Mouse (Mus musculus) testis, postnatal 14 days (tissue): ENCODE data around the gene Wdr93.
A peak's percentile ranks its signal among the peaks of the same experiment; 100 is the strongest.

ENCODE experiments used
- DNase-seq: peaks from one replicate; pipeline ENCODE4 v3.0.0; 2021; ENCODE audit warnings: low spot score

Wdr93 gene

DNA sequence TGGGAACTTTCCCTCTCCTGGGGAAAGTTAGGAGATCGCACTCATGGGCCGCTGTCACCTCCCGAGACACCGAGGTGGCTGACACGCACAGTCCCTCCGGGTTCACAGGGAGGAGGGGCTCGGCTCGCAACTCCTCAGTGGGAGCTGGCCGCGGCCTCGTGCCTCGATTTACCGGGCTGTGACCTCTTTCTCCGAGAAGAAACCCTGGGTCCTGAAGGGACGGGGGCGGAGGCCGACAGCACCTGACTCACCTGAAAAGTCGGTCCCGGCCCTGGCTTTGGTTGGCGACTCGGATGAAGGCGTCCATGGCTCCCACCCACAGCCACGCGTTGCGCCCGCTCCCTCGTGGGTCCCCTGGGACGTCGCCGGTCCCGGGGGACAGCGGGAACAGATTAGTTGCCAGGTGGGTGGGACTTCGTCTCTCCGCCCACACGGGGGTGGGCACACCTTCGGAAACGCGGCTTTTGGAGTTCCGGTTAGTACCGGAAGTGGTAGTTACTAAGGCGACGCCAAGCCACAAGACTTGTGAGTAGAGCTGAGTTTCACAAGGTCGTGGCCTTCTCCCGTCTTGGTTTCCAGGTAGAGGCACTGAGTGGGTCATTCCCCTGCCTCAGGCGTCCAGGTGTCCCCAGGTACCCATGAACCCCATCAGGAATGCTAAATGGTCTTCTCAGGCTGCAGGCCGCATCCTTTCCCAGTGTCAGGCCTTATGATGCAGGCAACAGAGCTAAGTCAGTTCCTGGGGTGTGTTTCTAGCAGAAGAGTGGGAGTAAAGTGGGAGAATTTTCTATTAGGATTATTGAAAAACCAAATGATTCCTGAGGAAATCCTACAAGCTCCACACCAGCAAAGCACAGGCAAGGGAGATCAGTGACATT is at the start of gene Wdr93, which contains the start of gene Pex11a:
Wdr93 (plus strand) TSS at position 505 of the 878 bp plus-strand sequence.
Pex11a (minus strand) TSS at position 473 of the 878 bp plus-strand sequence.
- DNase-seq: peak; percentile 88

DNA sequence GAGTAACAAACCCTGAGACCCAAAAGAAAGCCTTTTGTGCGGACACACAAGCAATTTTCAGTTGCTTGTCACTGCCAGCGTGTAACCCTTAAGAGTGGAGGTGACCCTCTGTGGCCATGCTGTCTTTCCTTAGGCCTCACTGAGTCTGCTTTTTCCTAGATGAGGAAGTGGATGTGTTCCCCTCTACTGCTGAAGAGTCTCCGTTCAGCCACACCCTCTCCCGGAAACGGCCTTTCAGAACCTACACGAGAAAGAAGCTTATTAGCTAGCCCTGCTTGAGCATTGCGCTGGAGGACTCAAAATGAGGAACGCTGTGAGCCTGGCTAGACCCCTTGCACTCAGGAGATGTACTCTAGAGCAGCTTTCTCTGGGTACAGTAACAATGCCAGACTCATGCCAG is 46.5 kb upstream of the Wdr93 start:
- no peak for DNase-seq

DNA sequence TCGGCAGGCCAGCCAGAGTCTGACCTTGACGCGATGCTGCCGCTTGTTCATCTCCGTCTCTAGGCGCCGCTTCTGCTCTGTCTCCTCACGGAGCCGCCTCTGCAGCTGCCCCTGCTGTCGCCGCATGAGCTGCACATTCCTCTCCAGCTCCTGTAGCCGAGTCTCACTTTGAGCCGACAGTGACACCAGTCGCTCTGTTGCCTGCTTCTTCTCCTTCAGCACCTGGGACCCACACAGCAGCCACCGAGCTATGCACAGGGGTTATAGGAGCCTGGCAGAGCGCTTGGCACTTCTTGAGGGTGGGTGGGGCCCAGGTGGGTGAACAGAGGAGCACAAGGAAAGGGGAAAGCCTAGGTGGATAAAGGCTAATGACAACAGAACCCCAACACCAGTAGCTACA is 40.2 kb upstream of the Wdr93 start:
- DNase-seq: no peak

DNA sequence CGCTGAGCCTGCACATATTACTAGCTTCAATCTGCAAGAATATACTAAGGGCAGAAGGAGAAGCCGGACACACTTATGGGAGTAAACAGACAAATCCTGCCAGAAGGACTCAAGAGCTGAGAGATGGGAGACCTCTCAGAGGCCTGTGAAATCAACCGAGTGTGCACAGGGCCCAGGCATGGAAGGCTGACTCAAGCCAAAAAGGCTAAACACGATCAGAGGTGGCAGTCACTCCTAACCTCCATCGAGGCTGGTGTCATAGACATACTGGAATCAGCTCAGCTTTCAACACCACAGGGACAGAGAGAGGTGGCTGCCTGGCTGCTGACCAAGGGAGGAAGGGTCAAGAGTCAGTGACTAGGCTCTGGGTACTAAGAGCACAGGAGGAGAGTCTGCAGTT is 37.8 kb upstream of the Wdr93 start:
- no peak for DNase-seq

DNA sequence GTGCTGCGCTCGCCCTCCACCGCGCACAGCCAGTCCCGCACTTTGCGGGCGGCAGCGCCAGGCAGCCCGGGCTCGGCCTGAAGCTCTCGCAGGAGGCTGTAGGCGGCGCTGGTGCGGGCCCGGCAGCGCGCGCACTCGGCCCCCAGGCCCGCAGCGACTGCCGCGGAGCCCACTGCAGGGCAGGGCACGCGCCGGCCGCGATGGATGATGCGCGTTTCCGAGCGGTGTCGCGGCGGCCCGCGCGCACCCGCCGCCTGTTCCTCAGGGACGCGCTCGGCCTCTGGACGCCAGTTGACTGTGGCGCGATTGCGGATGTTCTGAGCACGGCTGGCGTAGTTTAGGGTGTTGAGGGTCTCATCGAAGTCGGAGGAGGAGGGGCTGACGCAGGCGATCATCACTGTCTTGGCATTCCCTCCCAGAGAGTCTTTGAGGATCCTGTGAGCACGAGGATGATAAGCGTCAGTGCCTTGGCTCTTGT is 32.8 kb upstream of the Wdr93 start:
- DNase-seq: peak; percentile 57

DNA sequence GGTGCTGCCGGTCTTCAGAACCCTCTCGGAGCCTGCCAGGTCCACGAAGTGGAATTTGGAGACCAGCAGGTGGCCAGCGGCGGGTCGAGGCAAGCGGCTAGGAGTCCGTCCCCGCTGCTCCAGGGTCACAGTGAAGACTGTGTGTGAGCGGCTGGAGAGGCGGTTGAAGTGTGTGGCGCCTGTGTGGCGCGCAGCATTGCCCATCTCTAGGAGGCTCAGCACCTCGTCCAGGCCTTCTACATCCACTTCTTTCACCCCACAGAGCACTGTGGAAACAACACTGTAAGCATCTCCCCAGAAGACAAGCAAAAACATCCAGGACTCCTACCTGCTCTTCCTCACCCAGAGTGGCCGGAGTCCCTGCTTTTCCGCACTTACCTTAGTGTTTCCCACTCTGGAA is 32.1 kb upstream of the Wdr93 start:
- DNase-seq: no peak

DNA sequence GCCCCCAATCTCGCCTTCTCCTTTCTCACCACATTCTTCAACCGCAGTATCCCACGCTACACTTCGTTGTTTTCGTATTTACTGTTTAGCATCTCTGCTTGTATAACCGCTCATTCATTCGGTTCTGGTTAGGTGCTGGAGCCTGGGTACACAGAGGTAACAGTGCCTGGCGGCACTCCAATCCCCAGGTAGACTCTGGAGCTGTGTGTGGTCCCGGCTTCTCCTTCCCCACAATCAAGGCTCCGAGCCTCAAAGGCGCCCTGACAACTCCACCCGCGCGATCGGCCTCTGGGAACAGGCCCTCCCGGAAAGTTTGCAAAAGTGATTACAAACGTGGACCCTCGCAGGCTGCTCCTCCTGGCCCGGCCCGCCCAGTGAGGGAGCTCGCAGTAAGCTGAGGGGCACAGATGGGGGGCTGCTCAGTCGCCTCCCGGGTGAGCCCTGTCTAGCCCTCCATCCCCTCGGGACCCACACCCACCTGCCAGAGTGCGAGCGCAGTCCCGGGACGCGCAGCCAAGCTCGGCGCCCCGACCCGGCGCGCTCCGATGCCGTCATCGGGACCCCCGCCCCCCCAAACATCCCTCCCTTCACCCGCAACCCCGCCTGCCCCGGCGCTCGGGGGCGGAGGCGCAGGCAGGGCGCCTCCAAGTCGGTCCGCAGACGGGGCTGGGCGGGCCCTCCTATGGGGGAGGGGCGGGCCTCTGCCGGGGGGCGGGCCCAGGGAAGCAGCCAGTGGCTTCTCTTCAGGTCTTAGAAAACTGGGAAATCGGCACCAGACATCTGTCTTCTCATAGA is 27.6 kb upstream of the Wdr93 start, which contains the start of gene Kif7:
Kif7 (minus strand) TSS at position 534 of the 795 bp plus-strand sequence.
- DNase-seq: peak; percentile 85

DNA sequence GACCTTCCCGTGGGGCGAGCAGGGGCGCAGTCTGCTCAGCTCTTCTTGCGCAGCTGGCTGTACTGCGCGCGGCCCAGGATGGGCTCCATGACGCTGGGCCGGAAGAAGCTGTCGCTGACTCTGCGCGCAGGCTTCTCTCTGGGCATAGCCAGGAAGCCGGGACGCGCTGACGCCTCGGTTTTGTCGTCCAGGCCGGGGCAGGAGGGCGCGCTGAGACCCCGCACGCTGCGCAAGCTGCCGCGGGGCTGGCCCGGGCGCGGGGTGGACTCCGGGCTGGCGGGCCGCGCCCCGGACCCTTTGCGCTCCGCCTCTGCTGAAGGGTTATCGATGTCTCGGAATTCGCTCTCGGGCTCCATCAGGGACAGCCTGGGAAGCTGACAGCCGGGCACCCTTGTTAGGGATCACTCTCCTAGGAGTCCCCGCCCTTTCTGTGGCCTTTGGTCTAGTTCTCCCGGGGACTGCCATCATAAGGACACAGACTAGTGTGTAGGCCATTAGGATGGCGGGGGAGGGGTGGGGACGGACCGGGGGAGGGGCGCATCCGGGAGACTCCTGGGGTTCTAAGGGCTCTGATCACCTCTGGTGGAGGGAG is 21.5 kb upstream of the Wdr93 start:
- peak; percentile 46 for DNase-seq

DNA sequence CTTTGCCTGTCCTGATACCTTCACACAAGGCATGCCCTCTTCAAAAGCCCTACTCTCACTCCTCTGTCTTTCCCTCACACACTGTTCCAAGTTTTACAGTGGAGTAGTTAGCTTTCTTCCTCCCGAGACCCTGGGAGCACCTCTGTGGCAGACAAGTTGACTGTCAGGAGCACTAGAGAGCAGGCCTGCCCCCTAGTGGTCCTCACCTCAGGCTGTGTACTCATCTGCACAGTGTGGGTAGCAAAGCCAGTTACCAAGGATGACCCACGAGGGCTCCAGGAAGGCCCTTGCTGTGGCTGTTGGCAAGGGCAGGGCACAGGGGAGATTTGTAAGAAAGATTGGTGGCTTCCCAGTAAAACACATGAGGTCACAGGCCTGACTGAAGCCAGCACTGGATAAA is 15.9 kb upstream of the Wdr93 start:
- DNase-seq: no peak

DNA sequence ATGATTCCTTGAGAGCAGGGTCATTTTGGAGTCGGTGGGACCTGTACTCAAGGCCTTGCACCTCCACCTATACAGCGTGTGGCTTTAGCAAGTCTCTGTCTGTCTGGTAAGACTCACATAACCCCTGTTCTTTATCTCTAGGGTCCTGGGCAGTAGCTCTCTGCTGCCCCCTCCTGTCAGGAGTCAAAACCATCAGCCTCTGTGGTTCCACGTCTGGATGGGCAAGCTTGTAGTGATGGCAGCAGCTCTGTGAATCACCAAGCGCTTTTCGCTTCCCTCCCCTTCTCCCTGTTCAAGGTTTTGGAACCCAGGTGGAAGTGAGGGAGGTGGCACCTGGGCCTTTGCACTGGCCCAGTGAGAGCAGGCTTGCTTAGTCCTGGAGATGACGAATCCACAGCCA is 14.7 kb upstream of the Wdr93 start:
- no peak for DNase-seq

DNA sequence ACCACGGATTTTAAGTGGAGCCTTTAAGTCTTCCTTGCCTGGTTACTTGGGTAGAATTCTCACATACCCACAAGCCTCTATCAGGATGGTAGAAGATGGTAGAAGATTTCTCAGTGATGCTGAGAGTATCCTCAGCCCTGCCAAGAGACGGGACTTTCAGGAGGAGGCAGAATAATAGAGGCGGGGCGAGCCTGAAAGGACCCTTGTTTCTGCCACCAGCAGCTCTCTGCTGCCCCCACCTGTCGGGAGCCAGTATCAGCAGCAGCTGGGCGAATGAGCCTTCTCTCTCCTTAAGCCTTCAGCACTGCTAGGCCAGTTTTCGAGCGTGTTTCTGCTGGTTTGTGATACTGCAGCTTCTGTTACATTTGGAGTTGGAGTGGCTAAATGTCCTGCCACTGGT is 13.8 kb upstream of the Wdr93 start:
- DNase-seq: peak; percentile 58

DNA sequence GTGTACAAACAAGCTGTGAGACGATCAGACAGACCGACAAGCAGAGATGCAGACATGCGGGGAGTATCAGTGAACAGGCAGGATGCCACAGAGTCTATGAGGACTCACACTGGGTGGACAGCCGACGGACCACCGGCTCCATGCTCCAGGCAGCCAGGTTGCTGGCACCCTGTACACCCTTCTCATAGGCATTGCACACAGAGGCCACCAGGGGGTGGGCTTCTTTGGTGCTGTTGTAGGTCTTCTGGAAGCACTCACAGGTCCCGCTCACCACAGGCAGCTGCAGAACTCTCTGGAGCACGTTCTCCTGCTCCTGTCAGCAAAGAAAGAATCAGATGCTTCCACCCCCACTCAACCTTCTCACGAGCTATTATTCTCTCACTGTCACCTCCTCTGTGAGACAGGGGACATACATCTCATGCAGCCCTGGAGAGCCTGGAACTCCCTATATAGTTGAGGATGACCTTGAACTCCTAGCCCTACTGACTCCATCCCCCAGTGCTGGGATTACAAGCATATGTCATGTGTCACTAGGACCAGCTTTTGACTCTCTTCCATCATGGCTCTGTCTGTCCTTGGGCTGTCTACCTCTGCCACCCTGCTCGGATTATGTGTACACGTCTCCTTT is 13.1 kb upstream of the Wdr93 start:
- DNase-seq: no peak

DNA sequence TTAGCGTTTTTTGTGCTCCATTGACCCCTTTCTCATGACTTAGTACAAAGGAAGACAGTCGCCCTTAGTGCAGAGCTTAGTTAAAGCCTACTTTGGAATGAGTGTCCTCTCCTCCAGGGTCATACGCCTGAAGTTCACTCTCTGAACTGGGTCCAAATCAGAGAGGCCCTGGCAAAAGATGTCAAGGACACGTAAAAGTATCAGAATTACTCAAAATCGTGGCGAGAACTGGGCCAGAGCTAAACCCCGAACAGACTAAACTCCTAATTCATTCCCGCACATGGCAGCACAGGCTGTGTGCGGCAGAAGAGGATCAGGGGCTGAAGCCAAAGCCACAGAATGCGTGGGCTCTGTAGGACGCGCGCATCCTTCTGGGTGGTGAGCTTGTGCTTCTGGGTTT is 11.5 kb upstream of the Wdr93 start:
- DNase-seq: no peak

DNA sequence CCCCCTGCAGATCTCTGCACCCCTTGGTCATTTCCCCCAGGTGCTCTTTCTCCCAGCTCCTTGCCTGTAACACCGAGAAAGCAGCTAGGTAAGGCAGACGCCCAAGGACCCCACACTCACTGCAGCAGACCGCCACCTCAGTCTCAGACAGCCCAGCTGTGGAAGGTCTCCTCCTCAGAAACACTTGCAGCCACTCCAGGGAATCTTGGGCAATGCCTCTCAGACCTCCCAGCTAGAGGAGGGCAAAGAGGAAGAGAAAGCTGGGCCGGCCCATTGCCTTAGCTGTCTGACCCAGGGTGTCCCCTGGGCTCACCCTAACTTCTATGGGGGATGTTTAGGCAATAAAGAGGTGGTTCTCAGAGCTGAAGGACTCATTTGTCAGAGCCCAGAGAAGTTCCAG is 10.3 kb upstream of the Wdr93 start, which contains the start of gene Plin1:
Plin1 (minus strand) TSS at position 282 of the 400 bp plus-strand sequence.
- DNase-seq: no peak

DNA sequence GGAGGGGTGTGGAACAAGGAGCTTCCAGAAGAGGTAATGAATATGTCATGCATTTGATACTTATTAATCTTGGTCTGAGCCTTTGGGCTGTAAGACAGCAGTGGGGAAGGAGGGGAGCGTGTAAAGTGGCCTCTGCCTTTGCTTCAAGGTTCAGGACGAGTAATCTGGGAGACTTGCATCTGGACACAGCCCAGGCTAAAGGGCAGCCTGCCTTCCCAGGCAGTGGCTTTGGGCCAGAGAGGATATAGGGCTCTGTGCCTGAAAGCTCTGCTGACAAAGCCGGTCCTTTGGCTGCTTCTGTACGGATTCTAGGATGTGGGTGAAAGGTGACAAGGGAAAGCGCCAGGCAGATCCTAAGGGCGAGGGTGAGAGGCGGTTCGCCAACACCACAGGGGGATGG is 8.4 kb upstream of the Wdr93 start:
- peak; percentile 60 for DNase-seq

DNA sequence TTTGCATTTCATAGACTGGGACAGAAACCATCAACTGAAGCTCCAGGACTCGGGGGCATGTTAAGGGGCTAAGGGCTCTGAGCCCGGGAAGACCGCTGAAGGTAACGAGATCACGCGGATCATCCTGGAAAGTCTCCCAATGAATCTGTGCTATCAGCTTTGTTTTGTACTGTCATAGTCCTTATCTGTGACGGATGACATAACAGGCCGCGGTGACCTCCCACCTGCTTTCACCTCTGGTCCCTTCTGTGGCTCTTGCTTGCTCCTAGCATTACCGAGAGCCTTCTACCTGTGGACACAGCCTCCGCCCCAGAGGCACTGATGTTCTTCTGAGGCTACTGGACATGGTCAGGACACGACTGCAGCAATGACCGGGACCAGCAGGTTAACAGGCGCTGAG is 6.5 kb upstream of the Wdr93 start:
- DNase-seq: no peak

DNA sequence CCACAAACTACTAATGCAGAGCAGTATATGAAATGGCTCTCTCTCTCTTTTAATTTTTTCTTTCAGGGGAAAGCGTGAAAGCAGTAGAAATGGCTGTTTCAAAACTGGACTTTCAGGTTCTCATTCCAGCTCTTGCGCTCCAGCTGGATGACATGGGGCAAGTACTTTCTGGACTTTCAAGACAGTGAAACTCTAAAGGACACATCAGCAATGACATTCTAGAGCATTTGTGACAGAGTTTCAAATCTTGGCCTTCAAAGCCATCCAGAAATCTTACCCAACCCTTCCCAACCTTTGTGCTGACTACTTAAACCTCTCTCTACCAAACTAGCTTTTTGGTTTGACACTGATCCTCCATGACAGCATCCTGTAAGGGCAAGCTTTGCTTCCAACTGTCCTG is 4.0 kb upstream of the Wdr93 start:
- no peak for DNase-seq

DNA sequence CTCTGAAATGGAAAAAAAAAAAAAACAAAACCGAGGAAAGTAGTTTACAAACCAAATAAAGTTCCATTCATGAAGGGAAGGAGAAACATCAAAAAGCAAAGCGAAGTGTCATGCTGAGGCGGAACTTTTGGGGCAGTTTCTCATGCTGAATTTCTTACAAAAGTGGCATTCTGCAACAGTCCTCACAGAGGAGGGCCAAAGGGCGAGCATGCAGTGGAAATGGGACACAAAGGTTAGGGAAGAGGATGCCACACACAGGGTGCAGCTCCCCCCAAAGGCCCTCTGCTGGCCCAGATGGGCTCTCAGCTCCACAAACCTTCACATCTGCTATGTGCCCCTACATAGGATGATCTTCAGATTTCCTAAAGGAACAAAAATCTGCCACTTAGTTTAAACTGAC is 2.7 kb upstream of the Wdr93 start:
- no peak for DNase-seq

DNA sequence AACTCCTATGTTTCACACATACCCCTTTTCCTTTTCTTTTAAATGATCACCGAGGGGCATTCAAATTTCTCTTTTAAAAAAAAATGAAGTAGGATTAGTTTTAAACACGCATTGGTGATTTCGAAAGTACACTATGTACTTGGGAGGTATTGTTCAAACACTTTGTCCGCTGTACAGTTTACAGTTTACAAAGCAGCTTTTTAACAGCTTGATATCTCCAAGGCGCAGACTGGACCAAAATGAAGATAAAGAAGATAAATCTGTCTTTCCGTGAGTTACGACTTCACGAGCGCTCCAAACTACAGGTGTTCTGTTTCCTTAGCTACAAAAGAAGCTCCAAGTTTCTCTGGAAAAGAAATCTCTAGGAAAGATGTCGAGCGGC is 695 bp upstream of the Wdr93 start:
- DNase-seq: no peak

DNA sequence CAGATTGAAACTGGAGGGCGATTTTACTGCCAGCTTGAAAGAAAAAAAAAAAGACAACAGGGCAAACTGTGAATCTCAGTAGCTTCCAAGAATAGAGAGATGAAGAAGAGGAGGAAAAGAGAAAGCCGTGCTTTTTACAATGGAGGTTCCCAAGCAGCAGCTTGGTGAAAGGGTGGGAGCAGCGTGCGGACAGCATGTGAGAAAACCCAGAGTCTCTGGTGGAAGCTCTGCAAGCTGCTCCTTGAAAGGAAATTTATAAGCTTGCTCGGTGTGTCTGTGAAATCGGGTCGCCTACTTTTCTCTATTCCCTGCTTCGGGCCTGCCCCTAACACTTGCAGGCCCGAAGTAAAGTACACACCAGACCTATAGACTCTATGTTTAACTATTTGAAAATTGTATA is 1.1 kb downstream of the Wdr93 start:
- no peak for DNase-seq

DNA sequence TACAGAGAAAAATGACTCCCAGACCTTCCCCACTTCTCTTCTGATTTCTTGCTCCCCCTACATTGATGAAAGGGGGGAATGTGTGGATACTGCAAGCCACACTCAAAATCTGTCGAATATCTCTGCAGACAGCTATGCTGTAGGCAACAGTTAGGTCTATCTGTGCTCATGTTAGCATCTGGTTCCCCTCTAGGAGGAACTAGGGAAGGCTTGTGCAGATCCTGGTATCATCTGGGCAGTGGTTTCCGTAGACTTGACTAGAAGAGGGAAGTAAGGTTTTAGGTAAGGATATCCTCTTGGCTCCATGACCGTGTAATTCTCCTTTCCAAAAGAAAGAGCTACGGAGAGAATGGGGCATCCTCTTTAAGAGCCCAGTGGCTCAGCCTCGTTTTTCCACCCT is 1.6 kb downstream of the Wdr93 start:
- DNase-seq: no peak

DNA sequence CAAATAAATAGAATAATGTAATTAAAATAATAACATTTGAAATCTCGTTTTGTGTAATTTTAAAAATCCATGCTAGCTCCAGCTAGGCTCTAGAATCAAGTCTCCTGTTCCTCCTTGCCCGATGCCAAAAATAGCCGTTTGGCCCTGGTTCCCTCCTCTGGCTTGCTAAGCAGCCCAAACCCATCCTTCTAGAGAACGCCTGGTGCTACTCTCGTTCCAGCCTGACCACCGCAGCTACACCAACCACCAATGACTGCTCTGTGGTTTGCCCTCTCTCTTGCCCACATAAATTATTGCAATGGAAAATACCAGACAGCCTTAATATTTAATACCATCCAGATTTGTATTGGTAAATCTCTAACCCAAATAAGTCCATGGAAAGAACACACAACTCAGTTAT is 4.7 kb downstream of the Wdr93 start:
- DNase-seq: no peak
